Mouse (Mus musculus) erythroblast, embryonic 14.5 days (primary cell): ENCODE results near the gene Entpd6. TPM values are rescaled to one million over a fixed set of nuclear protein-coding genes. Genes with fewer than 3 reads are reported as not detected.

Experiments used
- H3K27me3 ChIP-seq: 2 replicates; pipeline ENCODE4 v1.6.1; 2012; ENCODE audit warnings: inconsistent platforms; ENCODE audit not compliant: control insufficient read depth
- H3K36me3 ChIP-seq: 2 replicates; pipeline ENCODE4 v1.6.1; 2012; ENCODE audit warnings: mild to moderate bottlenecking, inconsistent platforms; ENCODE audit not compliant: control insufficient read depth
- H3K4me1 ChIP-seq: 2 replicates; pipeline ENCODE4 v1.6.1; 2012; ENCODE audit warnings: inconsistent platforms; ENCODE audit not compliant: control insufficient read depth
- H3K4me3 ChIP-seq: replicated peaks from 2 replicates; pipeline ENCODE3; 2012; ENCODE audit warnings: moderate library complexity, mild to moderate bottlenecking, inconsistent platforms
- H3K9me3 ChIP-seq: 2 replicates; pipeline ENCODE4 v1.6.1; 2012; ENCODE audit warnings: low read length, inconsistent platforms, mixed read lengths; ENCODE audit not compliant: control insufficient read depth
- GATA1 ChIP-seq: IDR thresholded peaks from 2 replicates; pipeline ENCODE4 v1.6.1; 2012; ENCODE audit warnings: low read length, inconsistent platforms, mixed read lengths
- TAL1 ChIP-seq: IDR thresholded peaks from 3 replicates; pipeline ENCODE4 v1.6.1; 2012; ENCODE audit warnings: low read length, inconsistent platforms, mixed read lengths
- polyA plus RNA-seq: library from polyadenylated mRNA; stranded (reverse); fragments of >175 nt; gene quantifications from 2 replicates; pipeline ENCODE4 v1.2.3, GENCODE M21; 2012

The Entpd6 gene
- polyA plus RNA-seq, 1 experiment: 0.37 TPM

GRCm38 (mm10) chr2:150803035-150803434, 54.2 kb downstream of the Entpd6 start:
- H3K4me1 ChIP-seq: no peaks in the 10 kb centered on the region
- H3K36me3 ChIP-seq: peaks cover 5% of the 10 kb centered on the region; the same call in 1 of the 2 replicates
- no peaks in the 10 kb centered on the region for H3K27me3 ChIP-seq
- no peaks in the 10 kb centered on the region for H3K9me3 ChIP-seq
- no peak overlapping the region for H3K4me3 ChIP-seq
- TF ChIP-seq TAL1 (no peak), GATA1 (no peak)

- Histone ChIP-seq H3K4me1 (peaks cover 11% of the 10 kb centered on the region), H3K27me3 (no peaks in the 10 kb centered on the region), H3K36me3 (peaks cover 29% of the 10 kb centered on the region), H3K9me3 (no peaks in the 10 kb centered on the region), H3K4me3 (no peak overlapping the region)
- no peak for TF ChIP-seq GATA1
- no peak for TF ChIP-seq TAL1
These were observed 59.5 kb downstream of the Entpd6 start for GRCm38 (mm10) chr2:150808381-150808780.

- Histone ChIP-seq H3K27me3 (no peaks in the 10 kb centered on the region), H3K4me1 (peaks cover 11% of the 10 kb centered on the region), H3K4me3 (no peak overlapping the region), H3K9me3 (no peaks in the 10 kb centered on the region), H3K36me3 (peaks cover 33% of the 10 kb centered on the region)
- no peak for TF ChIP-seq TAL1
- no peak for TF ChIP-seq GATA1
These were observed 60.0 kb downstream of the Entpd6 start for GRCm38 (mm10) chr2:150808812-150809211.

- Histone ChIP-seq H3K4me1 (peaks cover 11% of the 10 kb centered on the region), H3K4me3 (no peak overlapping the region), H3K9me3 (no peaks in the 10 kb centered on the region), H3K36me3 (peaks cover 44% of the 10 kb centered on the region), H3K27me3 (no peaks in the 10 kb centered on the region)
- no peak for TF ChIP-seq GATA1
- no peak for TF ChIP-seq TAL1
These were observed 61.8 kb downstream of the Entpd6 start for GRCm38 (mm10) chr2:150810603-150811002.

GRCm38 (mm10) chr2:150812816-150813215, 64.0 kb downstream of the Entpd6 start:
- no peak overlapping the region for H3K4me3 ChIP-seq
- no peak for TF ChIP-seq GATA1
- no peak for TF ChIP-seq TAL1
- peaks cover 11% of the 10 kb centered on the region for H3K4me1 ChIP-seq
- H3K36me3 ChIP-seq: peaks cover 55% of the 10 kb centered on the region
- no peaks in the 10 kb centered on the region for H3K9me3 ChIP-seq
- no peaks in the 10 kb centered on the region for H3K27me3 ChIP-seq

- no peaks in the 10 kb centered on the region for H3K9me3 ChIP-seq
- H3K36me3 ChIP-seq: peaks cover 59% of the 10 kb centered on the region
These were observed 68.0 kb downstream of the Entpd6 start for GRCm38 (mm10) chr2:150816676-150817402.

GRCm38 (mm10) chr2:150818742-150819141, 69.9 kb downstream of the Entpd6 start:
- Histone ChIP-seq H3K4me1 (no peaks in the 10 kb centered on the region), H3K4me3 (no peak overlapping the region), H3K9me3 (no peaks in the 10 kb centered on the region), H3K36me3 (peaks cover 52% of the 10 kb centered on the region), H3K27me3 (no peaks in the 10 kb centered on the region)
- TF ChIP-seq TAL1: no peak
- no peak for TF ChIP-seq GATA1

More at GRCm38 (mm10) chr2:150816676-150817402, 68.0 kb downstream of the Entpd6 start:
- H3K4me3 ChIP-seq: no peak overlapping the region
- H3K4me1 ChIP-seq: peaks cover 2% of the 10 kb centered on the region; the same call in 1 of the 2 replicates
- TF ChIP-seq TAL1 (no peak), GATA1 (no peak)
- H3K27me3 ChIP-seq: no peaks in the 10 kb centered on the region

GRCm38 (mm10) chr2:150820720-150821119, 71.9 kb downstream of the Entpd6 start:
- Histone ChIP-seq H3K27me3 (no peaks in the 10 kb centered on the region), H3K36me3 (peaks cover 44% of the 10 kb centered on the region), H3K4me3 (no peak overlapping the region), H3K4me1 (no peaks in the 10 kb centered on the region), H3K9me3 (no peaks in the 10 kb centered on the region)
- TF ChIP-seq TAL1 (no peak), GATA1 (no peak)

Other genes starting within 250 kb of the Entpd6 start
- 0.04 TPM in 1 of 2 replicates, not detected in the other for gene Cst7, start 178.6 kb upstream of the Entpd6 start, polyA plus RNA-seq
- gene Apmap, start 140.5 kb upstream of the Entpd6 start, polyA plus RNA-seq: 3.2 and 3.3 TPM in 2 replicates
- 1.8 and 2.1 TPM in 2 replicates for gene Acss1, start 80.5 kb upstream of the Entpd6 start, polyA plus RNA-seq
- not detected in 2 replicates for gene Vsx1, start 59.7 kb upstream of the Entpd6 start, polyA plus RNA-seq
- gene Pygb, start 37.7 kb downstream of the Entpd6 start, polyA plus RNA-seq: 0.07 and 0.53 TPM in 2 replicates
- gene Abhd12, start 155.7 kb downstream of the Entpd6 start, polyA plus RNA-seq: 3.4 and 3.6 TPM in 2 replicates
- 5.5 and 5.9 TPM in 2 replicates for gene Gins1, start 156.4 kb downstream of the Entpd6 start, polyA plus RNA-seq